Mouse (Mus musculus) cortical plate, adult 2 months (tissue): ENCODE data around the gene Unc79. TPM values are rescaled to one million over a fixed set of nuclear protein-coding genes. Genes with fewer than 3 reads are reported as not detected.

Experiments used
- H3K27ac ChIP-seq: fragments of 200-500 bp; 2 replicates; pipeline ENCODE4 v1.5.1; 2012; ENCODE audit warnings: low read length, control low read depth, inconsistent platforms; ENCODE audit not compliant: insufficient read depth
- H3K4me1 ChIP-seq: fragments of 200-500 bp; 2 replicates; pipeline ENCODE4 v1.6.1; 2011; ENCODE audit warnings: low read length; ENCODE audit not compliant: control insufficient read depth, insufficient read depth
- H3K4me3 ChIP-seq: fragments of 200-500 bp; 2 replicates; pipeline ENCODE4 v1.5.1; 2011; ENCODE audit warnings: mild to moderate bottlenecking, low read length, control low read depth; ENCODE audit not compliant: insufficient read depth
- CTCF ChIP-seq: fragments of 200-500 bp; IDR thresholded peaks from 2 replicates; pipeline ENCODE4 v1.5.1; 2011; ENCODE audit warnings: mild to moderate bottlenecking, control low read depth, low read length; ENCODE audit not compliant: insufficient read depth; ENCODE audit errors: extremely low read depth
- POLR2A ChIP-seq: fragments of 200-500 bp; IDR thresholded peaks from 2 replicates; pipeline ENCODE4 v1.6.1; 2011; ENCODE audit warnings: mild to moderate bottlenecking, low read length, control low read depth; ENCODE audit not compliant: insufficient read depth; ENCODE audit errors: extremely low read depth
- polyA plus RNA-seq: library from polyadenylated mRNA; depleted of rRNA; stranded (reverse); fragments of >200 nt; gene quantifications from 2 replicates; pipeline ENCODE4 v1.2.3, GENCODE M21; 2012

Unc79 gene
- polyA plus RNA-seq, 1 experiment = 40.3 TPM

DNA sequence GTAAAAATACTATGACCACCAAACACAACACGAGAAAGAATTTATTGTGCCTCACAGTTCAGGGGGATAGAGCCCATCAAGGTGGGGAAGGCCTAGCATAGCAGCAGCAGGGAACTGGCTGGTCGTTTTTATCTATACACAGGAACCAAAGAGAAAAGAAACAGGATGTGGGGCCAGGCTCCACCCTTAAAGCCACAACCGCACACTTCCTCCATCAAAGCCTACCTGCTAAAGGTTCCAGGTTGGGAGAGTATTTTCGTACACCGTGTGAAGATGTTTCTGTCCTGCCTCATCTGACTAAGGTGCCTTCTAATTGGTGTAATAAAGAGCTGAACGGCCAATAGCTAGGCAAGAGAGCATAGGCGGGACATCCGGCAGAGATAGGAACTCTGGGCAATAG lies 168.0 kb downstream of the Unc79 start:
- H3K27ac ChIP-seq = no peak overlapping the region
- no peak for TF ChIP-seq CTCF
- no peak for TF ChIP-seq POLR2A
- peaks cover 2% of the 10 kb centered on the region for H3K4me1 ChIP-seq
- H3K4me3 ChIP-seq = no peak overlapping the region

GRCm38 (mm10) chr12:103117517-103118193 lies 169.0 kb downstream of the Unc79 start:
- H3K27ac ChIP-seq = no peak overlapping the region
- H3K4me1 ChIP-seq = peaks cover 2% of the 10 kb centered on the region
- TF ChIP-seq POLR2A (no peak), CTCF (no peak)
- H3K4me3 ChIP-seq = no peak overlapping the region

GRCm38 (mm10) chr12:103121928-103122327 lies 173.3 kb downstream of the Unc79 start:
- TF ChIP-seq CTCF (no peak), POLR2A (no peak)
- Histone ChIP-seq H3K4me3 (no peak overlapping the region), H3K4me1 (peaks cover 2% of the 10 kb centered on the region), H3K27ac (no peak overlapping the region)

DNA sequence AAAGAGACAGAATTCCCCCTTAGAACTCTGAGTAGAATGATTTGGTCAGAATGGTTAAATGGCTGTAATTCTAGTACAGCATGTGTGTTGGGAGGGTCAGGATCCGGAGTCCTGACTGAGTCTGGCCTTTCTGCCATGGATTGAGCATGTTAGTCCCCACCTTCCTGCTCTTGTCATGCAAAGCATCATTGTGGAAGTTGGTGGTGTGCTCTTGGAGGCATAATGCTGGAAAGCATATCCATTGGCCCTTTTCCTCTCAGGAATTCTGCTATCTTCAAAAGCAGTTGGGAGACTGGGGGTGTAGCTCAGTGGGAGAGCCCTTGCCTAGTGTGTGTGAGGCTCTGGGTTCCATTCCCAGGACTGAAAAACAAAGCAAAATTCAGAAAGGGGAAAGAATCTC lies 175.2 kb downstream of the Unc79 start:
- TF ChIP-seq POLR2A (no peak), CTCF (no peak)
- Histone ChIP-seq H3K4me3 (no peak overlapping the region), H3K4me1 (peaks cover 2% of the 10 kb centered on the region), H3K27ac (no peak overlapping the region)

DNA sequence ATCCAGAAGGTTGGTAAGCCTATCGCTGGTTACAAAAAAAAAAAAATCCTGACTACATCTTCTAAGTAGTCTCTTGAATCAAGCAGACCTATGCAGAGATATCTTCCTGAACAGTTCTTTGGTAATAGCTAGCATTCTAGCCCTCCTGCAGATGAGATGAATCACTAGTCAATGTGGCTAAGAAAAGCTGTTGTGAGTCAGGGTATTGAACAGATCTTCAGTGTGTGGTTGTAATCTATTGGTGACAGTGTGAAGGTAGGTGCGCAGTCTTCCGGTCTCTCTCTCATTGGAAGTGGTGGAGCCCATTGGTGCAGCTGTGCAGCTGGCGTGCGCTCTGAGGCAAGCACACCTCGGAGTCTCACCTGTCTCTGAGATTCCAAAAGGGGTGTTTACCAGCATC lies 180.3 kb downstream of the Unc79 start:
- TF ChIP-seq CTCF (no peak), POLR2A (no peak)
- Histone ChIP-seq H3K4me1 (no peaks in the 10 kb centered on the region), H3K4me3 (no peak overlapping the region), H3K27ac (no peak overlapping the region)

GRCm38 (mm10) chr12:103129395-103130248 lies 181.0 kb downstream of the Unc79 start:
- H3K4me1 ChIP-seq = no peaks in the 10 kb centered on the region
- no peak overlapping the region for H3K4me3 ChIP-seq
- TF ChIP-seq CTCF (no peak), POLR2A (no peak)
- no peak overlapping the region for H3K27ac ChIP-seq

GRCm38 (mm10) chr12:103131419-103131818 lies 182.8 kb downstream of the Unc79 start:
- Histone ChIP-seq H3K4me1 (no peaks in the 10 kb centered on the region), H3K4me3 (no peak overlapping the region), H3K27ac (no peak overlapping the region)
- TF ChIP-seq CTCF (no peak), POLR2A (no peak)

DNA sequence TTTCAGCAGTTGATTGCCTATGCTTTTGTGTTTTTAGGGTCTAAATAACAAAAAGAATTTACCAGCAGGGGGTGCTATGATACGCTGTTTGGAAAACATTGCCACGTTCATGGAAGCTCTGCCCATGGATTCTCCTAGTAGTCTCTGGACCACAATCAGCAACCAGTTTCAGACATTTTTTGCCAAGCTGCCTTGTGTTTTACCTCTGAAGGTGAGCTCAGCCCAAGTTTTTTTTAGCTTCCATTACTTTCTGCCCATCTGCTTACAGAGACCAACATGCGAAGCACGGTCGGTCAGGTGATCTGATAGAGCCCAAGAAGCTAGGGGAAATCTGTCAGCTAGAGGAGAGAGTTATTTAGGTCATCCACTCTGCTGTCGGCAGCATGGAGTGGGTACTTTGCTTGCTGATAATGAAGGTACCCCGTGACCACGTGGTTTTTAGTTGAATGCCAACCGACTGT lies 193.9 kb downstream of the Unc79 start:
- peak; percentile 53 for TF ChIP-seq CTCF
- TF ChIP-seq POLR2A = no peak
- H3K4me1 ChIP-seq = no peaks in the 10 kb centered on the region
- H3K4me3 ChIP-seq = no peak overlapping the region
- H3K27ac ChIP-seq = no peak overlapping the region

GRCm38 (mm10) chr12:103143798-103144565 lies 195.3 kb downstream of the Unc79 start:
- no peak overlapping the region for H3K4me3 ChIP-seq
- no peaks in the 10 kb centered on the region for H3K4me1 ChIP-seq
- peak; percentile 78 for TF ChIP-seq CTCF
- no peak for TF ChIP-seq POLR2A
- H3K27ac ChIP-seq = no peak overlapping the region

GRCm38 (mm10) chr12:103150247-103150646 lies 201.6 kb downstream of the Unc79 start:
- no peak overlapping the region for H3K4me3 ChIP-seq
- TF ChIP-seq POLR2A (no peak), CTCF (no peak)
- no peak overlapping the region for H3K27ac ChIP-seq
- no peaks in the 10 kb centered on the region for H3K4me1 ChIP-seq
